Mouse (Mus musculus) CH12.LX (cell line): Measurements from ENCODE around the gene Rptor. TPM values are rescaled to one million over a fixed set of nuclear protein-coding genes. Genes with fewer than 3 reads are reported as not detected.

Experiments
- DNase-seq: peaks from one replicate; pipeline ENCODE4 v3.0.0-alpha.2; 2013; ENCODE audit errors: extremely low read depth
- H3K27ac ChIP-seq: 2 replicates; pipeline ENCODE4 v1.5.1; 2012; ENCODE audit warnings: low read depth, mild to moderate bottlenecking, control low read depth, moderate library complexity; ENCODE audit not compliant: insufficient read depth
- H3K27me3 ChIP-seq: replicated peaks from 2 replicates; pipeline ENCODE3; 2012; ENCODE audit warnings: inconsistent platforms
- H3K36me3 ChIP-seq, 2 experiments: replicated peaks in 1 of 2; 2 replicates each; pipeline versions ENCODE3 to v1.6.1; 2012; ENCODE audit warnings: inconsistent platforms in 1 of 2, low read length in 1 of 2, mild to moderate bottlenecking in 1 of 2, mixed read lengths in 1 of 2, moderate library complexity in 1 of 2; ENCODE audit not compliant: control insufficient read depth in 1 of 2, insufficient read depth in 1 of 2
- H3K4me1 ChIP-seq, 2 experiments: 2 replicates each; pipeline ENCODE4 v1.6.1; 2012; ENCODE audit warnings: inconsistent platforms in 1 of 2, moderate library complexity in 1 of 2; ENCODE audit not compliant: insufficient read depth in 2 of 2, control insufficient read depth in 1 of 2
- H3K4me2 ChIP-seq: 2 replicates; pipeline ENCODE4 v1.6.1; 2012; ENCODE audit warnings: low read depth, mild to moderate bottlenecking, control low read depth; ENCODE audit not compliant: poor library complexity, insufficient read depth, severe bottlenecking
- H3K4me3 ChIP-seq, 3 experiments: fragments of 150-350 bp in 1 of 3; sonication (generic) in 1 of 3; replicated peaks in 1 of 3; 2 replicates each; pipeline versions ENCODE3 to v1.5.1; 2011 to 2012; ENCODE audit warnings: low read depth in 2 of 3, low read length in 2 of 3, mild to moderate bottlenecking in 2 of 3, moderate library complexity in 2 of 3, control low read depth in 1 of 3, improper control_type of control experiment in 1 of 3, inconsistent platforms in 1 of 3, mixed read lengths in 1 of 3; ENCODE audit not compliant: poor library complexity in 1 of 3
- H3K79me2 ChIP-seq: replicated peaks from 2 replicates; pipeline ENCODE4 v1.6.1; 2012; ENCODE audit warnings: mild to moderate bottlenecking, moderate library complexity; ENCODE audit not compliant: control insufficient read depth, poor library complexity, insufficient read depth, severe bottlenecking; ENCODE audit errors: extremely low read depth
- H3K9ac ChIP-seq: 2 replicates; pipeline ENCODE4 v1.6.1; 2012; ENCODE audit warnings: low read depth, mild to moderate bottlenecking, control low read depth, moderate library complexity; ENCODE audit not compliant: insufficient read depth
- H3K9me3 ChIP-seq: replicated peaks from 2 replicates; pipeline ENCODE3; 2012; ENCODE audit warnings: low read length, inconsistent platforms, mixed read lengths
- CHD2 ChIP-seq: IDR thresholded peaks from 2 replicates; pipeline ENCODE4 v1.6.1; 2011; ENCODE audit warnings: low read length, improper control_type of control experiment
- ELF1 ChIP-seq: IDR thresholded peaks from 2 replicates; pipeline ENCODE4 v1.6.1; 2014; ENCODE audit warnings: low read depth, mild to moderate bottlenecking, inconsistent platforms, low read length, improper control_type of control experiment
- EP300 ChIP-seq: IDR thresholded peaks from 2 replicates; pipeline ENCODE4 v1.6.1; 2011; ENCODE audit warnings: low read length, improper control_type of control experiment
- ETS1 ChIP-seq: conservative IDR thresholded peaks from 2 replicates; pipeline ENCODE4 v1.6.1; 2012; ENCODE audit warnings: low read depth, mild to moderate bottlenecking, inconsistent platforms, low read length, improper control_type of control experiment, moderate library complexity
- GABPA ChIP-seq: IDR thresholded peaks from 2 replicates; pipeline ENCODE4 v1.6.1; 2012; ENCODE audit warnings: low read depth, low read length, improper control_type of control experiment, inconsistent platforms; ENCODE audit not compliant: insufficient replicate concordance
- HCFC1 ChIP-seq: IDR thresholded peaks from 2 replicates; pipeline ENCODE4 v1.6.1; 2012; ENCODE audit warnings: low read depth, mild to moderate bottlenecking, inconsistent platforms, low read length, improper control_type of control experiment
- IRF4 ChIP-seq: IDR thresholded peaks from 2 replicates; pipeline ENCODE4 v1.6.1; 2014; ENCODE audit warnings: low read depth, mild to moderate bottlenecking, inconsistent platforms, low read length, improper control_type of control experiment
- JUN ChIP-seq: IDR thresholded peaks from 2 replicates; pipeline ENCODE4 v1.6.1; 2011; ENCODE audit warnings: low read depth, mild to moderate bottlenecking, low read length, improper control_type of control experiment, moderate library complexity; ENCODE audit not compliant: insufficient read depth
- JUND ChIP-seq: conservative IDR thresholded peaks from 2 replicates; pipeline ENCODE4 v1.6.1; 2011; ENCODE audit warnings: low read depth, low read length, improper control_type of control experiment
- MAX ChIP-seq: IDR thresholded peaks from 2 replicates; pipeline ENCODE4 v1.6.1; 2011; ENCODE audit warnings: low read length, improper control_type of control experiment
- MAZ ChIP-seq: IDR thresholded peaks from 2 replicates; pipeline ENCODE4 v1.6.1; 2012; ENCODE audit warnings: low read depth, mild to moderate bottlenecking, inconsistent platforms, low read length, improper control_type of control experiment, moderate library complexity
- MEF2A ChIP-seq: IDR thresholded peaks from 2 replicates; pipeline ENCODE4 v1.6.1; 2014; ENCODE audit warnings: low read depth, mild to moderate bottlenecking, inconsistent platforms, low read length, improper control_type of control experiment, borderline replicate concordance
- MYC ChIP-seq: IDR thresholded peaks from 2 replicates; pipeline ENCODE4 v1.6.1; 2011; ENCODE audit warnings: low read depth, mild to moderate bottlenecking, improper control_type of control experiment, low read length
- POLR2A ChIP-seq: IDR thresholded peaks from 2 replicates; pipeline ENCODE4 v1.6.1; 2011; ENCODE audit warnings: low read depth, mild to moderate bottlenecking, improper control_type of control experiment, low read length
- POLR2AphosphoS2 ChIP-seq: IDR thresholded peaks from 2 replicates; pipeline ENCODE4 v1.6.1; 2011; ENCODE audit warnings: low read depth, low read length, improper control_type of control experiment
- RAD21 ChIP-seq: IDR thresholded peaks from 2 replicates; pipeline ENCODE4 v1.6.1; 2011; ENCODE audit warnings: low read depth, mild to moderate bottlenecking, low read length, improper control_type of control experiment, moderate library complexity
- RCOR1 ChIP-seq: conservative IDR thresholded peaks from 2 replicates; pipeline ENCODE4 v1.6.1; 2012; ENCODE audit warnings: low read depth, mild to moderate bottlenecking, inconsistent platforms, low read length, improper control_type of control experiment
- SIN3A ChIP-seq: IDR thresholded peaks from 2 replicates; pipeline ENCODE4 v1.6.1; 2012; ENCODE audit warnings: low read length, improper control_type of control experiment, inconsistent platforms
- SMC3 ChIP-seq: IDR thresholded peaks from 2 replicates; pipeline ENCODE4 v1.6.1; 2011; ENCODE audit warnings: low read depth, low read length, improper control_type of control experiment
- TBP ChIP-seq: conservative IDR thresholded peaks from 2 replicates; pipeline ENCODE4 v1.6.1; 2011; ENCODE audit warnings: low read depth, low read length, improper control_type of control experiment
- TCF12 ChIP-seq: IDR thresholded peaks from 2 replicates; pipeline ENCODE4 v1.6.1; 2014; ENCODE audit warnings: low read depth, mild to moderate bottlenecking, inconsistent platforms, low read length, improper control_type of control experiment
- UBTF ChIP-seq: IDR thresholded peaks from 2 replicates; pipeline ENCODE4 v1.6.1; 2012; ENCODE audit warnings: low read depth, mild to moderate bottlenecking, inconsistent platforms, low read length, improper control_type of control experiment, moderate library complexity
- USF2 ChIP-seq: conservative IDR thresholded peaks from 2 replicates; pipeline ENCODE4 v1.6.1; 2011; ENCODE audit warnings: low read depth, low read length, improper control_type of control experiment
- ZC3H11A ChIP-seq: IDR thresholded peaks from 2 replicates; pipeline ENCODE4 v1.6.1; 2012; ENCODE audit warnings: low read depth, mild to moderate bottlenecking, inconsistent platforms, low read length, improper control_type of control experiment
- ZKSCAN1 ChIP-seq: IDR thresholded peaks from 2 replicates; pipeline ENCODE4 v1.6.1; 2012; ENCODE audit warnings: low read depth, inconsistent platforms, low read length, improper control_type of control experiment, borderline replicate concordance
- ZMIZ1 ChIP-seq: IDR thresholded peaks from 2 replicates; pipeline ENCODE4 v1.6.1; 2012; ENCODE audit warnings: low read depth, mild to moderate bottlenecking, inconsistent platforms, low read length, improper control_type of control experiment
- dilution Hi-C: fragments of 300-500 bp; cut with MboI; formaldehyde crosslinking; loops from 2 replicates; pipeline ENCODE4 v1.14.3; 2020; ENCODE audit warnings: low sequenced_read_pairs; ENCODE audit not compliant: extremely low pct_unique_long_range_greater_than_20kb, extremely low pct_ligation_motif_present
- in situ Hi-C: fragments of 300-500 bp; cut with MboI; formaldehyde crosslinking; loops from 3 replicates; pipeline ENCODE4 v1.14.3; 2019; ENCODE audit warnings: low sequenced_read_pairs, low pct_ligation_motif_present, low pct_unique_long_range_greater_than_20kb, mixed read lengths
- polyA plus RNA-seq: library from polyadenylated mRNA; unstranded; fragments of >175 nt; gene quantifications from 2 replicates; pipeline ENCODE4 v1.2.1, GENCODE M21; 2012; ENCODE audit warnings: low read depth; ENCODE audit not compliant: insufficient read length
- total RNA-seq, 2 experiments: library from RNA; depleted of rRNA; stranded (reverse); fragments of 300-350 nt in 1 of 2; fragments of >200 nt in 1 of 2; gene quantifications; 2 replicates each; pipeline ENCODE4 v1.2.3; 2012 to 2014

The Rptor gene
- total and polyA plus RNA-seq, 3 experiments, result 10.3 to 33.1 (median 26.7) TPM

DNA sequence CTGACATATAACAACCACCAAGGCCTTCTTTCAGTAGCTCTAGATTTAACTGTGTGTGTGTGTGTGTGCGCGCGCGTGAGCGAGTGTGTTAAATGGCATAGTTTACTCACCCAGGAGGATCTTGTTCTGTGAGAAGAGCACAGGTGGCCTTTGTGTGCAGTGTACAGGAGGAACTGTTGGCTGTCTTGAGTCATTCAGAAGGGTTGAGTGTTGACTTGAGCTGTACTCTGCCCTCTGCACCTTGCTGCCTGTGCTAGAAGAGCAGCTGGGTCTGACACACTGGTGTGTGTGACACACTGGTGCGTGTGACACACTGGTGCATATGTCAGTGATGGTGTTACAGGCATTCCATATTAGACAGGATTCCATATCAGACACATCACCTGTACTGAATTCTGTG lies 8.8 kb downstream of the Rptor start:
- in situ Hi-C loops, result no loop called here
- TF ChIP-seq ZC3H11A (no peak), SMC3 (no peak), ETS1 (no peak), JUND (no peak), MEF2A (no peak), CHD2 (no peak), POLR2A (no peak), JUN (no peak), MAZ (no peak), UBTF (no peak), RAD21 (no peak), MAX (no peak), HCFC1 (no peak), RCOR1 (no peak), POLR2AphosphoS2 (no peak), MYC (no peak), SIN3A (no peak), IRF4 (no peak), USF2 (no peak)
- TF ChIP-seq, all 38 proteins: peak for 0
- Histone ChIP-seq H3K27ac (no peak overlapping the region), H3K36me3 (peaks cover 22 to 80% of the 10 kb centered on the region in 2 experiments), H3K9me3 (peaks cover 7% of the 10 kb centered on the region), H3K4me3 (no peak overlapping the region), H3K9ac (no peak overlapping the region), H3K4me1 (peaks cover 0 to 25% of the 10 kb centered on the region in 2 experiments; a peak in 3 of 4 replicates), H3K4me2 (no peak overlapping the region), H3K79me2 (peaks cover 44% of the 10 kb centered on the region), H3K27me3 (no peaks in the 10 kb centered on the region)
- DNase-seq, result no peak
- dilution Hi-C loops, result no loop called here

DNA sequence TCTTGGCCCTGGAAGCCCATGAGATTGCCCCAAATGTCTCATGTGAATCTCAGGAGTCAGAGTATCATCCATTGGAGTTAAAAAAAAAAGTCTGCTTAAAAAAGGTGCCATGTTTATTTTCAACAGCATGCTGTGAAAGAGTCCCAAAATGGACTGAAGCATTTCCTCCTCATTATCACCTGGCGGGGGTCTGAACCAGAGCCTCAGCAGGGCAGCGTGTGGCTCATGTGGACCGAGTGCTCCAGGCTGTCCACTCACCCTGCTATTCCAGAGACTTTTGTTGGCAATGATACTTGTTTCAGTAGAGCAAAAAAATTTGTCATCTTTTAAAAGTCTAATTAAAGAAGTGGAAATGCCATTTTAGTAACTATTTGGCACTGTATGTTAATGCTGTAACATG lies 9.5 kb downstream of the Rptor start:
- Histone ChIP-seq H3K27me3 (no peaks in the 10 kb centered on the region), H3K4me3 (no peak overlapping the region), H3K36me3 (peaks cover 17 to 76% of the 10 kb centered on the region in 2 experiments), H3K4me2 (no peak overlapping the region), H3K9ac (no peak overlapping the region), H3K9me3 (peaks cover 7% of the 10 kb centered on the region), H3K27ac (no peak overlapping the region), H3K4me1 (peaks cover 0 to 21% of the 10 kb centered on the region in 2 experiments; a peak in 3 of 4 replicates), H3K79me2 (peaks cover 39% of the 10 kb centered on the region)
- dilution Hi-C loops (no loop called here), in situ Hi-C loops (no loop called here)
- TF ChIP-seq RCOR1, result no peak
- no peak for TF ChIP-seq EP300
- TF ChIP-seq GABPA, result no peak
- no peak for TF ChIP-seq TBP
- TF ChIP-seq ZKSCAN1, result no peak
- TF ChIP-seq ZMIZ1, result no peak
- no peak for TF ChIP-seq MYC
- TF ChIP-seq MEF2A, result no peak
- no peak for TF ChIP-seq JUND
- TF ChIP-seq ELF1, result no peak
- TF ChIP-seq HCFC1, result no peak
- no peak for TF ChIP-seq TCF12
- TF ChIP-seq MAX, result no peak
- TF ChIP-seq RAD21, result no peak
- no peak for TF ChIP-seq CHD2
- no peak for DNase-seq
